Mouse (Mus musculus) kidney, embryonic 16.5 days (tissue): Measurements from ENCODE around the gene Dock10. TPM values are rescaled to one million over a fixed set of nuclear protein-coding genes. Genes with fewer than 3 reads are reported as not detected.
"Not testable (repeated sequence)": the region's sequence is repeated elsewhere in the genome, so short reads cannot be mapped to it uniquely, and the experiment has no call there.

ENCODE experiments used
- ATAC-seq: fragments of 200-750 bp; cut with Nextera tagmentation; 2 replicates; pipeline ENCODE4 v1.8.0; 2017; ENCODE audit warnings: moderate TSS enrichment; ENCODE audit not compliant: low FRiP score, low TSS enrichment
- H3K27ac ChIP-seq: fragments of 300-500 bp; sonication (generic); 2 replicates; pipeline ENCODE4 v1.5.1; 2014; ENCODE audit warnings: low read length
- H3K27me3 ChIP-seq: fragments of 300-500 bp; sonication (generic); 2 replicates; pipeline ENCODE4 v1.6.1; 2014; ENCODE audit warnings: low read length, control low read depth, mixed read lengths; ENCODE audit not compliant: insufficient read depth
- H3K36me3 ChIP-seq: fragments of 300-500 bp; sonication (generic); 2 replicates; pipeline ENCODE4 v1.6.1; 2014; ENCODE audit warnings: low read length, control low read depth, mixed read lengths; ENCODE audit not compliant: insufficient read depth
- H3K4me1 ChIP-seq: fragments of 300-500 bp; sonication (generic); 2 replicates; pipeline ENCODE4 v1.6.1; 2014; ENCODE audit warnings: low read length, control low read depth, mixed read lengths; ENCODE audit not compliant: insufficient read depth
- H3K4me2 ChIP-seq: fragments of 300-500 bp; sonication (generic); replicated peaks from 2 replicates; pipeline ENCODE4 v1.6.1; 2014; ENCODE audit warnings: low read depth, low read length
- H3K4me3 ChIP-seq: fragments of 300-500 bp; sonication (generic); 2 replicates; pipeline ENCODE4 v1.5.1; 2014; ENCODE audit warnings: mild to moderate bottlenecking, low read length
- H3K9ac ChIP-seq: fragments of 300-500 bp; sonication (generic); replicated peaks from 2 replicates; pipeline ENCODE4 v1.6.1; 2014; ENCODE audit warnings: low read length
- H3K9me3 ChIP-seq: fragments of 300-500 bp; sonication (generic); 2 replicates; pipeline ENCODE4 v1.6.1; 2016; ENCODE audit warnings: low read length, control low read depth
- WGBS: fragments of 180-500 bp; shearing (Covaris S2); extraction: QIAGEN DNeasy Blood & Tissue Kit; methylation state at CpG from one replicate; pipeline ENCODE4 v1.1.7; 2014; 5-methylcytosine and 5-hydroxymethylcytosine counted together
- polyA plus RNA-seq: library from polyadenylated mRNA; unstranded; fragments of >200 nt; fragmentation: Nextera tagmentation; extraction: Ambion mirVana; gene quantifications from 2 replicates; pipeline ENCODE4 v1.2.1, GENCODE M21; 2015

Dock10 gene
- polyA plus RNA-seq, 1 experiment from 2014 or later: 3.7 TPM

DNA sequence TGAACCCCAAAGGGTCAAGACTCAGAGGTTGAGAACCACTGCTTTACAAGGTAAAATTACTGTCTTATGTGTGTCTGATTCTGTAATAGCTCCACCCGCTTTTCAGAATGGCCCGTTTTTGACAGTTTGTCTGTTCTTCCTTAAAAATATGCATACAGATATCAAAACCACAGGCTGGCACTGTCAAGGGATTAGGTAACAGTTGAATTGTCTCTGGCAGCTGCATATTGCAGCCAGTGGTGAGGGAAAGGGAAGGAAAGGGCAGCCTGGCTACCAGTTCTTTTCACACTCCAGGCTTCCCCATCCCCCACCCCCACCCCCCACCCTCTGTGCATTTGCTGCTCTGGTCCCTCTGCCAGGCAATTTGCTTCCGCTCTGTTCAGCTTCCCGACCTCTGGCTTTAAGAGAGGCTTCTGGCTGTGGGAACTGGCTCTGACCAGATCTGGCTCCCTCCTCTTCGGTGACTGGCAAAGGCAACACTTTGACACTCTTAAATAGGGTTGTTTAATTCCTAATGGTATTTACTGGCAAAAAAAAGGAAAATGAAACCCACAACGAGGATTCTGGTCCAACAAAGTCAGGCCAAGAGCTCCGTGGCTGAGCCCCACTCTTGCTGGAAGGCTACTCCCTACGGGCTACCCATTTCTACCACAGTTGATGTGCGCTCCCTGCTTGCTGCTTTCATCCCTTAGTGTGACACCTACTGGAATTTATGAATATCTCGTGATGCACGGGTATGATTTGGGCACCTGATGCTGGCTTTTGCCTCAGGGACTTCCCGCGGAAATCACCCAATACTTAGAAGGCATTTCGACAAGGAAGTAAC, 1.3 kb downstream of the Dock10 start:
- peak overlapping the region; percentile 65; the same call in 1 of the 2 replicates for H3K9ac ChIP-seq
- H3K27ac ChIP-seq: no peak overlapping the region
- H3K4me2 ChIP-seq: peak overlapping the region; percentile 98
- peaks cover 18% of the 10 kb centered on the region for H3K4me1 ChIP-seq
- H3K9me3 ChIP-seq: peaks cover 5% of the 10 kb centered on the region
- ATAC-seq: peak; percentile 67; the same call in 1 of the 2 replicates
- peak overlapping the region; percentile 68 for H3K4me3 ChIP-seq
- no peaks in the 10 kb centered on the region for H3K36me3 ChIP-seq
- 6% methylated on average over 14 of the region's 14 CpGs for WGBS
- H3K27me3 ChIP-seq: 0 out of 2 replicates have a peak, but pooled peaks cover 7% of the 10 kb centered on the region

DNA sequence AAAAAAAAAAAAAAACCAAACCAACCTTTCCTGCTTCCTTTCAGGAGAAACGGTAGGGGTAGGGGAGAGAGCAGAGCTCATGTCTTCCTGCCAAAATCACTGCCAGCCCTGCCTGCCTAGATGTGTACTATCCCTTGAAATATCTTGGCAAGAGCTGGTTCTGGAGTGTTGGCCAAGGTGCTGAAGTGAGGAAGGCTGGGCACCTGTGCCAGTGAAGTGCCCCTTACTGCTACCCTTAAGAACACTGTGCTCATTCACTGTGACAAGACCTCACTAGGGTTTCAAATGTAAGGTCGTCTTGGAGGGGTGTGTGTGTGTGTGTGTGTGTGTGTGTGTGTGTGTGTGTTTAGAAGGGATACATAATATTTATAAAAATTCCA, 2.3 kb downstream of the Dock10 start:
- H3K9me3 ChIP-seq: peaks cover 5% of the 10 kb centered on the region
- H3K9ac ChIP-seq: no peak overlapping the region
- H3K27ac ChIP-seq: no peak overlapping the region
- WGBS: 38% methylated on average over 2 of the region's 2 CpGs
- no peak for ATAC-seq
- H3K36me3 ChIP-seq: no peaks in the 10 kb centered on the region
- H3K4me2 ChIP-seq: no peak overlapping the region
- 0 out of 2 replicates have a peak, but pooled peaks cover 7% of the 10 kb centered on the region for H3K27me3 ChIP-seq
- peaks cover 18% of the 10 kb centered on the region for H3K4me1 ChIP-seq
- no peak overlapping the region for H3K4me3 ChIP-seq

DNA sequence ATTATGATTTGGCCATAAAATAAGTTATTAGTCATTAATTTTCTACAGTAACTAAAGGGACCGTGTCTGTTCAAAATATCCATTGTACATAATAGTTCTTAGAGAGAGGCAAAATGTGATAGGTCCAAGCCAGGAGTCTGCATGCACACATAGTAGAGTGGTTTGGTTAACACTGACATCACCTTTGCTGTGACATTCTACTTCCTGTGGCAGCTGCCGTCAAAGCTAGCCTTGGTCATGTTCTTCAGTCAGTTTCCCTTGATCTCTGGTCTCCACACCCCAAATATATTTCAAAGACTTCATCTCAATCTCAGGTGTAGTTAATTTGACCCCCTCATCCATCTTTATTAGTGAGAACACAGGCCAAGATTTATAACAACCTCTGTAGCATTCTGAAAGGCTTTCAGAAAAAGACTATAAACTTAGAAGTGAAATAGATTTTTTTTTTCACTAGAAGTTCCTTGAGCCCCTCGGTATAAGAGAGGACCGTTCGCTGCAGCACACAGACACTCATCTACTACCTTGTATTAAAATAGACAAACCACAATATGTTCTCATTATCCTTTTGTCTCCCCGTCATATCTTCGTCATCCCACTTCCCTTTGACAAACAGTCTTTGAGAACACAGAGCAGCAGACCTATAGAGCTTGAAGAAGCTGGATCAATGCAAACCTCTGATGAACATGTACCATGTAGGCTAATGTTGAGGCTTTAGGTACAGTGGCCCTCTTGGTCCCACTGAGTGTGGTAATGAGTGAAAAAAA, 2.8 kb downstream of the Dock10 start:
- H3K36me3 ChIP-seq: no peaks in the 10 kb centered on the region
- ATAC-seq: no peak
- no peak overlapping the region for H3K4me2 ChIP-seq
- H3K27ac ChIP-seq: no peak overlapping the region
- 76% methylated on average over 7 of the region's 7 CpGs for WGBS
- peaks cover 5% of the 10 kb centered on the region for H3K9me3 ChIP-seq
- H3K4me3 ChIP-seq: no peak overlapping the region
- peaks cover 18% of the 10 kb centered on the region for H3K4me1 ChIP-seq
- H3K27me3 ChIP-seq: 0 out of 2 replicates have a peak, but pooled peaks cover 7% of the 10 kb centered on the region
- H3K9ac ChIP-seq: no peak overlapping the region

DNA sequence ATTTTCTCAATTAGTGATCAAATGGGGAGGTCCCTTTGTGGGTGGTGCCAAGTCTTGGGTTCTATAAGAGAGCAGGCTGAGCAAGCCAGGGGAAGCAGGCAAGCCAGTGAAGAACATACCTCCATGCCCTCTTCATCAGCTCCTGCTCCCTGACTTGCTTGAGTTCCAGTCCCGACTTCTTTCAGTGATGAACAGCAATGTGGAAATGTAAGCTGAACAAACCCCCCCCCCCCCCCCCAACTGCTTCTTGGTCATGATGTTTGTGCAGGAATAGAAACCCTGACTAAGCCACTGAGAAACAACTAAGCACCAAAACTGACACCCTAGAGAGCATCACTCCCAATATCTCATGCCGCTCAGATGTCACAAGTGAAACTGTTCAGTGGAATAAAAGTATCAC, 9.2 kb downstream of the Dock10 start:
- H3K27me3 ChIP-seq, H3K27ac ChIP-seq, H3K36me3 ChIP-seq, H3K4me1 ChIP-seq, ATAC-seq, H3K9me3 ChIP-seq, H3K4me2 ChIP-seq, H3K4me3 ChIP-seq, H3K9ac ChIP-seq: not testable (repeated sequence)
- 84% methylated on average over 2 of the region's 2 CpGs for WGBS

DNA sequence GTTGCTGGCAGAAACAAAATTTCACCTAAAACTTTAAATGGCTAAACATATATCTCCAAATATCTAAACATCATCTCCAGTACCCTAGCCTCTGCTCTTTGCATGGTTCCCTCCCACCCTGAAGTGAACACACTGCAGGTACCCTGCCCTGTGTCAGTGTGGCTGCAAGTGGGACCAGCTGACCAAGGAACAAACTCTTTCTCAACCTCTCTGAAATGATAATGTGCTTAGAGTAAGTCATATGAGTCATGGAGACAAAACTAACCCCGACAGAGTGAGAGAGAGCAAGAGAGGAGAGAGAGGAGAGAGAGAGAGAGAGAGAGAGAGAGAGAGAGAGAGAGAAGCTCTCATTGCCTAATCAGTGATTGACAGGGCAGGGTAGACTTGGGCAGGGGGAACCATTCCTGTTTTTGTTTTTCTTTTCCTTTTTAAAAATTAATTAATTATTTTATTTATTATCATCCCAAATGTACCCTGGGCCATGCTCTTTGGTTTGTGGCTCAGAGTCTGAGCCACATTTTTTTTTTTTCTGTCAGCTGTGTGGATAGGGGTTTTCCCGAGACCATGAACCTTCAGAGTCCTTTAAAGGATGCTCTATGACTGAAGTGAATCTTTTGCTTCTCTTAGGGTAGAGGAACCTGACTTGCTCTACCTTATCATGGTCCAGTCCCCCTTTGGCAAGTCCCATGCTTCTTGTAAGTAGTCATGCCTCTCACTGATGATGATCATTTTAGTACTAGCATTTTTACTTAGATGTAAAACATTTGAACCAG, 11.4 kb downstream of the Dock10 start:
- ATAC-seq: no peak
- H3K36me3 ChIP-seq: no peaks in the 10 kb centered on the region
- H3K9ac ChIP-seq: no peak overlapping the region
- 73% methylated on average over 2 of the region's 2 CpGs for WGBS
- H3K4me2 ChIP-seq: no peak overlapping the region
- H3K27ac ChIP-seq: no peak overlapping the region
- H3K4me3 ChIP-seq: no peak overlapping the region
- H3K27me3 ChIP-seq: no peaks in the 10 kb centered on the region
- H3K4me1 ChIP-seq: no peaks in the 10 kb centered on the region
- H3K9me3 ChIP-seq: no peaks in the 10 kb centered on the region

DNA sequence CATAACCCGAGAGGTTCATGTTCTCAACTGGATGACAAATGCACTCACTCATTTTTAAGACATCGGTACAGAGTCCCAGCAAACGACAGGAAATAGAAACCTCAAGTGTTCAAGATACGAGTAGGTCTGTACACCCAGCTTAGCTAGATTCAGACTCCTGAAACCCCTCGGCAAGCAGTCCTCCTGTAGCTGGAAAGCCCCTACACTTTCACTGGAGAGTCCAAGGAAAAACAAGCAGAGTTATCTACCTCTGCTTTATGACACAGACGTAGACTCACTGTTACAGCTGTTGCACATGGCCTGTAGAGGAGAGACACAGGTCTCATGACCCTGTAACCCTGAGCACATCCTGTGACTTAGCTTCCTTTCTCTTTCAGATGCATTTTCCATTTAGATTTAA, 12.1 kb downstream of the Dock10 start:
- no peak overlapping the region for H3K4me2 ChIP-seq
- no peak overlapping the region for H3K27ac ChIP-seq
- H3K9ac ChIP-seq: no peak overlapping the region
- no peaks in the 10 kb centered on the region for H3K36me3 ChIP-seq
- no peaks in the 10 kb centered on the region for H3K4me1 ChIP-seq
- 77% methylated on average over 6 of the region's 6 CpGs for WGBS
- no peaks in the 10 kb centered on the region for H3K9me3 ChIP-seq
- H3K27me3 ChIP-seq: no peaks in the 10 kb centered on the region
- ATAC-seq: no peak
- no peak overlapping the region for H3K4me3 ChIP-seq

DNA sequence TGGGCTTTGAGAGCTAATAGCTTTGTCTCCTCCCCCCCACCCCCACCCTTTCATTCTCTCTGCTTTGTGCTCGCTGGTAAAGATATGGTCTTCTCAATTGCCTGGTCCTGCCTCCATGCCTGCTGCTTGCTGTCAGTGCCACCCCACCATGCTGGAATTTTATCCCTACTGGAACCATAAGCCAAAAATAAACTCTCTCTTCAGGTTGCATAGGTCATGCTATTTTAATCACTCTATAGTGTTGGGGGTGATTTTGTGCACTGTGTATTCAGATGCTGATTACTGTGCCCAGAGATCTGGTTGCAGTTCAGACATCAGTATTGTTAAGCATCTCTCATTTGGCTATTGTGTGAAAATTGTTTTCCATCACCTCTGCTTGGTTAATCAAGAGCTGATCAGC, 18.9 kb downstream of the Dock10 start:
- H3K4me2 ChIP-seq: no peak overlapping the region

DNA sequence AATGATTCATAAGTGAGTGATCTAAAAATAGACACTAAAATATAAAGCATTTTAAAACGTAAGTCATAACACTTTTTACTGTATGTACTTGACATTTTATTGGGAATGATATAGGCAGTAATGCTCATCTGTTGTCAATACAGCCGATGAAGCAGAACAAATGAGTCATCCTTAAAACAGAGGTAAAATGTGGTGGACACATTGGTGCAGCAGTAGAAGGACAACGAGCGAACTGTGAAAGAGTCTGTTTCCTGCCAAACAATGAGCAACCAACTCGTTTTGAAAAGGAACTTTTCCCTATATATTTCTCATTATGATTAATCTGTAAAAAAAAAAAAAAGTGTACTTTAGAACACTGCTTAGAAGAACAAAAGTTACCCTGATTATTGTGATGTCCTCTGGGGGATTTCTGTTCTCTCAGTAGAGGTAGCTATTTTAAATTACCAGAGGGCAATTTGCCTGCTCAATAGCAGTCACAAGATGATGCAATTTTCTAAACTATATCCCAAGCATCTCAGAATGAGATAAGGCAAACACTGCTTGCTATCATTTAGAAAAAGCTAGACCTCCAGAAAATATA, 20.4 kb downstream of the Dock10 start:
- ATAC-seq: no peak
- Histone ChIP-seq H3K27me3 (no peaks in the 10 kb centered on the region), H3K36me3 (no peaks in the 10 kb centered on the region), H3K4me2 (no peak overlapping the region), H3K27ac (no peak overlapping the region), H3K9me3 (no peaks in the 10 kb centered on the region), H3K9ac (no peak overlapping the region), H3K4me3 (no peak overlapping the region), H3K4me1 (no peaks in the 10 kb centered on the region)
- 68% methylated on average over 5 of the region's 5 CpGs for WGBS

More for the DNA sequence above, 18.9 kb downstream of the Dock10 start:
- Histone ChIP-seq H3K4me1 (no peaks in the 10 kb centered on the region), H3K27me3 (no peaks in the 10 kb centered on the region), H3K9ac (no peak overlapping the region), H3K27ac (no peak overlapping the region), H3K9me3 (no peaks in the 10 kb centered on the region), H3K4me3 (no peak overlapping the region), H3K36me3 (no peaks in the 10 kb centered on the region)
- no peak for ATAC-seq
- 47% methylated on average over 1 of the region's 1 CpGs for whole genome bisulfite sequencing

DNA sequence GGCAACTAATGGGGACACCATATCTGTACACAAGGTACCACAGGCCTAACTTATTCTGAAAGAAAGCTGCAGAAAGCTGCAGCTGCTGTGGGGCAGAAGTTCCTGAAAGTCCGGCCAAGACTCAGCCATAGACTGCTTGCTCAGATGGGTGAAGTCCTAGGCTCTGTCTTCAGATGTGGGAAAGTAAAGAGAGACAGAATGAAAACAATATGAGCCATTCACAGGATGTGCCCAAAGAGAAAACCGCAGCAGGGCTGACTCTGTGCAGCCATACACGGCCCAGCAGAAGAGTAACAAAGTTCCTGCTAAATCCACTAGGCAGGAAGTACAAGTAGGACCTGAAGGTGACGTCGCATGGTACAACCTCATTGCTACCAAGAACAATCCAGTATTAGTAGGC, 27.7 kb downstream of the Dock10 start:
- no peak overlapping the region for H3K4me2 ChIP-seq
- 89% methylated on average over 5 of the region's 5 CpGs for WGBS
- no peak for ATAC-seq
- H3K27ac ChIP-seq: no peak overlapping the region
- H3K27me3 ChIP-seq: no peaks in the 10 kb centered on the region
- no peak overlapping the region for H3K9ac ChIP-seq
- no peak overlapping the region for H3K4me3 ChIP-seq
- no peaks in the 10 kb centered on the region for H3K4me1 ChIP-seq
- no peaks in the 10 kb centered on the region for H3K36me3 ChIP-seq
- no peaks in the 10 kb centered on the region for H3K9me3 ChIP-seq
